Mouse (Mus musculus) ES-E14 (cell line): ENCODE data around the gene Efna3. TPM values are rescaled to one million over a fixed set of nuclear protein-coding genes. Genes with fewer than 3 reads are reported as not detected.
A peak's percentile ranks its signal among the peaks of the same experiment; 100 is the strongest.

ENCODE experiments used
- DNase-seq: peaks from one replicate; pipeline ENCODE4 v3.0.0-alpha.2; 2013; ENCODE audit warnings: low read depth, low spot score
- H3K27ac ChIP-seq: 2 replicates; pipeline ENCODE4 v1.5.1; 2012; ENCODE audit warnings: low read depth, mild to moderate bottlenecking, low read length, moderate library complexity, mixed read lengths; ENCODE audit not compliant: poor library complexity, insufficient read depth, severe bottlenecking
- H3K36me3 ChIP-seq: 2 replicates; pipeline ENCODE4 v1.6.1; 2012; ENCODE audit warnings: mild to moderate bottlenecking, low read length, moderate library complexity, mixed read lengths; ENCODE audit not compliant: control insufficient read depth, poor library complexity, insufficient read depth, severe bottlenecking
- H3K4me1 ChIP-seq, 2 experiments: fragments of 150-350 bp in 1 of 2; sonication (generic) in 1 of 2; 2 replicates each; pipeline ENCODE4 v1.6.1; 2012; ENCODE audit warnings: low read length in 2 of 2, mild to moderate bottlenecking in 1 of 2, mixed read lengths in 1 of 2; ENCODE audit not compliant: control insufficient read depth in 2 of 2, insufficient read depth in 2 of 2, poor library complexity in 1 of 2
- H3K4me3 ChIP-seq, 2 experiments: fragments of 150-350 bp in 1 of 2; sonication (generic) in 1 of 2; 2 replicates each; pipeline ENCODE4 v1.5.1; 2012; ENCODE audit warnings: low read length in 2 of 2, low read depth in 1 of 2, mild to moderate bottlenecking in 1 of 2, mixed read lengths in 1 of 2; ENCODE audit not compliant: insufficient read depth in 1 of 2, poor library complexity in 1 of 2, severe bottlenecking in 1 of 2
- H3K9ac ChIP-seq: 2 replicates; pipeline ENCODE4 v1.6.1; 2012; ENCODE audit warnings: low read depth, mild to moderate bottlenecking, low read length, mixed read lengths; ENCODE audit not compliant: poor library complexity, insufficient read depth, severe bottlenecking
- H3K9me3 ChIP-seq: fragments of 150-350 bp; sonication (generic); 2 replicates; pipeline ENCODE4 v1.6.1; 2012; ENCODE audit warnings: low read depth, mild to moderate bottlenecking, low read length; ENCODE audit not compliant: control insufficient read depth, insufficient read depth
- CHD2 ChIP-seq: IDR thresholded peaks from 2 replicates; pipeline ENCODE4 v1.6.1; 2014; ENCODE audit warnings: mild to moderate bottlenecking, low read depth, low read length, inconsistent platforms
- HCFC1 ChIP-seq: IDR thresholded peaks from 2 replicates; pipeline ENCODE4 v1.6.1; 2012; ENCODE audit warnings: low read length, inconsistent platforms, borderline replicate concordance; ENCODE audit not compliant: insufficient read depth
- MAFK ChIP-seq: IDR thresholded peaks from 2 replicates; pipeline ENCODE4 v1.6.1; 2014; ENCODE audit warnings: mild to moderate bottlenecking, low read depth, low read length, inconsistent platforms; ENCODE audit not compliant: insufficient read depth
- ZC3H11A ChIP-seq: IDR thresholded peaks from 2 replicates; pipeline ENCODE4 v1.6.1; 2012; ENCODE audit warnings: low read depth, mild to moderate bottlenecking, inconsistent platforms, low read length, borderline replicate concordance
- ZNF384 ChIP-seq: IDR thresholded peaks from 2 replicates; pipeline ENCODE4 v1.6.1; 2012; ENCODE audit warnings: low read depth, low read length, inconsistent platforms
- in situ Hi-C, 2 experiments: fragments of 600-800 bp; cut with MboI; formaldehyde crosslinking; loops; one replicate each; pipeline ENCODE4 v1.15.1; 2025; ENCODE audit warnings: low sequenced_read_pairs in 2 of 2, inconsistent platforms in 1 of 2; ENCODE audit not compliant: unreplicated experiment in 2 of 2
- total RNA-seq: library from RNA; depleted of rRNA; stranded (reverse); fragments of 300-350 nt; gene quantifications from 2 replicates; pipeline ENCODE4 v1.2.3, GENCODE M21; 2012

Gene Efna3
- total RNA-seq, 1 experiment: 7.5 TPM

DNA sequence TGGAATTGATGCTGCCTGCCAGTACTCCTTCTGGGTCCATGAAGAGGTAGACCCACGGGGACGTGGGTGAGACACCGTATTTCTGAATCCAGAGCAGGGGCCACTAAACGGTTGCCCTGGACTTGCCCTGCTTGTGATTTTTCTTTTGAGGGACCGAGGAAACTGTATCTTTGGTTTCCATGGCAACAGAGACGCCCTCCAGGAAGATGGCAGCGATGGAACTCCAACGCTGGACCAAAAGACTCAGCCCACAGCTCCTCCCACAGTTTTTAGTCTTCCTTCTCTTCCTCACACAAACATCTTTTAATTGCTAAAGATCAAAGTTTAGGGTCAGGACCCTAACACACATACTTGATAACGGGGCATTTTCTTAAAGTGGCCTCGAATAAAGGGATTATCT, 9.2 kb upstream of the Efna3 start:
- TF ChIP-seq ZC3H11A (no peak), HCFC1 (no peak), ZNF384 (no peak), MAFK (no peak), CHD2 (no peak)
- no peak overlapping the region for H3K4me3 ChIP-seq
- no peak overlapping the region for H3K27ac ChIP-seq
- peaks cover 4 to 34% of the 10 kb centered on the region in 2 experiments; a peak in 3 of 4 replicates for H3K4me1 ChIP-seq
- peaks cover 19% of the 10 kb centered on the region for H3K36me3 ChIP-seq
- in situ Hi-C loops: no loop called here
- H3K9ac ChIP-seq: no peak overlapping the region
- no peak for DNase-seq
- no peaks in the 10 kb centered on the region for H3K9me3 ChIP-seq

DNA sequence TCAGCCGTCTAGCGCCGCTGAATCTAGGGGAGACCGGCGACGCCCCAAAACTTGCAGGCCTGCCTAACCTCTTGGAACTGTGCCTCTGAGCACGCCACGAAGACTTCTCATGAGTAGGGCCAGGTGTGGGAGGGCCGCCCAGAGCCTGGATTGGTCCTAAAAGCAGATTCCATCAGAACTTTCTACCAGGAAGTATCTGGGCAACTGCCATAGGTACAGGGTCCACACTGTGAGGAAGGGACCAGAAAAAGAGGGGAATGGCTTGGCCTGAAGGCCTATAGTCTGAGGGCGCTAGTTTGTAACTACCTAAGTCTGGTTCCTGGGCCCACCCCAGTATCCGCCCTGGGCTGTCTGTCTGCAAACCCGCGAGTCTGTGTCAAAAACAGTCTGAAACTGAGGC, 8.8 kb upstream of the Efna3 start:
- in situ Hi-C loops: no loop called here
- H3K9me3 ChIP-seq: no peaks in the 10 kb centered on the region
- peaks cover 4 to 35% of the 10 kb centered on the region in 2 experiments; a peak in 3 of 4 replicates for H3K4me1 ChIP-seq
- no peak overlapping the region for H3K27ac ChIP-seq
- peak overlapping the region in 1 of 2 experiments; percentile 2; a peak in 1 of 4 replicates for H3K4me3 ChIP-seq
- DNase-seq: no peak
- no peak overlapping the region for H3K9ac ChIP-seq
- H3K36me3 ChIP-seq: peaks cover 19% of the 10 kb centered on the region
- no peak for TF ChIP-seq CHD2
- TF ChIP-seq HCFC1: no peak
- no peak for TF ChIP-seq MAFK
- no peak for TF ChIP-seq ZNF384
- TF ChIP-seq ZC3H11A: no peak

DNA sequence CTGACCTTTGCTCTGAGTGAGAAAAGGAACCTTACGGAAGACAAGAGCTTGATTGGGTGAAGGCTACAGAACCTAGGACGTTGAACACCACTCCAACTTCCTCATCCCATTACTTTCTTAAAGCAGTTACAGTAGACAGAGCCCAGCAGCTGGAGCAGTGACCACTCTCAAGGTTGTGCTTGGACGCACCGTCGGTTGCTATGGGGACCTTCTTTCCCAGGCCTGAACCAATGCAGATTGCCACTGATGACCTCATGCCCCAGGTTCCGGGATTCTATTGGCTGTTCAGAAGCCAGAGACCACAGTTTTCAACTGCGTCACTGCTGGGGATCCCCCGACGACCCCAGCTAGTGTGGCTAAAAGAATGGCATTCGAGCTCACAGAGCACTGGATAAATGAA, 8.2 kb upstream of the Efna3 start:
- Histone ChIP-seq H3K9me3 (no peaks in the 10 kb centered on the region), H3K36me3 (peaks cover 19% of the 10 kb centered on the region), H3K4me3 (0 out of 4 replicates have a peak overlapping the region, but pooled peaks of 1 of the 2 experiments have one; percentile 2), H3K4me1 (peaks cover 4 to 35% of the 10 kb centered on the region in 2 experiments; a peak in 3 of 4 replicates), H3K9ac (no peak overlapping the region), H3K27ac (no peak overlapping the region)
- TF ChIP-seq ZNF384 (no peak), CHD2 (no peak), MAFK (no peak), ZC3H11A (no peak), HCFC1 (no peak)
- no peak for DNase-seq
- in situ Hi-C loops: no loop called here

DNA sequence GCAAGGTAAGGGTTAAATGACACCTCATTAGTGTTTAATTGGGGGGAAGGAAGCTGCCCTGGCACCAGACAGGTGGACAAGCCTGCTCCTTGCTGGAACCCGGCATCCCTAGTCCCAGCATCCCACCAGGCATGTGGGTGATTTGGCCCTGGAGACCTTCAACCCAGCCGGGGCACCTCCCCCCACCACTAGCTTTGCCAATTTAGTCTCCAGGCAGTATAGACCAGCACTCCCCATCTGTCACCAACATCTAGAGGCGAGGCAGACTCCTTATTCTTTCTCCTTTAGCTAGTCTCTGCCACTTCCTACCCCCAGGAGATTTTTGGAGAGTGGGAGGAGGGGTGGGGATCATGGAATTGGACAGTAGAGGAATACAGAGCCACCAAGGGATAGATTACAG, 7.6 kb upstream of the Efna3 start:
- Histone ChIP-seq H3K4me1 (peaks cover 4 to 35% of the 10 kb centered on the region in 2 experiments; a peak in 3 of 4 replicates), H3K9ac (no peak overlapping the region), H3K9me3 (no peaks in the 10 kb centered on the region), H3K4me3 (no peak overlapping the region), H3K36me3 (peaks cover 19% of the 10 kb centered on the region), H3K27ac (no peak overlapping the region)
- no peak for DNase-seq
- TF ChIP-seq ZNF384 (no peak), HCFC1 (no peak), CHD2 (no peak), ZC3H11A (no peak), MAFK (no peak)
- in situ Hi-C loops: no loop called here

DNA sequence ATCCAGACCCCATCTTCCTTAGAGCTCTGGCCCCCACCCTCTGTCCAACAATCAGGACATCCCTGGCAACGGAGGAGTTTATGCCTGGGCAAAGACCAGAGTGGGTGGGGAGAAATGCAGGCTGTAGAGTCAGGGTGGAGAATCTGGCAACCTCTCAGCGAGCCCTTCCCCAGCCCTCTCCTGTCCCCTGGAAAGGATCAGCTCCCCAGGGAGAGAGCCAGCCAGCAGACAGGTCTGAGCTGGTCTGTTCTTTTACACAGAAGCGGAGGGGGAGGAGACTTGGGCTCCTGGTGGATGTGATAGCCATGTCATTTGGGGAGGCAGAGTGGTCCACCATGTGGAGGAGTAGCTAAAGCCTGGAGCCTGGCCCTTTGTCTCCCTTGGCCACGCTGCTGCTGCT, 5.9 kb upstream of the Efna3 start:
- in situ Hi-C loops: no loop called here
- peak overlapping the region; percentile 8 to 21; a peak in 1 of 4 replicates for H3K4me3 ChIP-seq
- H3K27ac ChIP-seq: peak overlapping the region; percentile 63
- H3K9me3 ChIP-seq: no peaks in the 10 kb centered on the region
- no peak for TF ChIP-seq ZC3H11A
- no peak for TF ChIP-seq MAFK
- no peak for TF ChIP-seq HCFC1
- TF ChIP-seq CHD2: no peak
- TF ChIP-seq ZNF384: no peak
- H3K36me3 ChIP-seq: peaks cover 5% of the 10 kb centered on the region
- H3K4me1 ChIP-seq: peaks cover 4 to 37% of the 10 kb centered on the region in 2 experiments; a peak in 3 of 4 replicates
- peak overlapping the region; percentile 42; the same call in 1 of the 2 replicates for H3K9ac ChIP-seq
- no peak for DNase-seq
